Mouse (Mus musculus) lung, postnatal 0 days (tissue): Measurements from ENCODE around the gene Dcaf5.

Experiments used
- CTCF ChIP-seq: IDR thresholded peaks from 2 replicates; pipeline ENCODE4 v1.5.1; 2016; ENCODE audit warnings: antibody characterized with exemption, mild to moderate bottlenecking
- EP300 ChIP-seq: IDR thresholded peaks from 2 replicates; pipeline ENCODE4 v1.6.1; 2016; ENCODE audit warnings: antibody characterized with exemption, mild to moderate bottlenecking, control low read depth

DNA sequence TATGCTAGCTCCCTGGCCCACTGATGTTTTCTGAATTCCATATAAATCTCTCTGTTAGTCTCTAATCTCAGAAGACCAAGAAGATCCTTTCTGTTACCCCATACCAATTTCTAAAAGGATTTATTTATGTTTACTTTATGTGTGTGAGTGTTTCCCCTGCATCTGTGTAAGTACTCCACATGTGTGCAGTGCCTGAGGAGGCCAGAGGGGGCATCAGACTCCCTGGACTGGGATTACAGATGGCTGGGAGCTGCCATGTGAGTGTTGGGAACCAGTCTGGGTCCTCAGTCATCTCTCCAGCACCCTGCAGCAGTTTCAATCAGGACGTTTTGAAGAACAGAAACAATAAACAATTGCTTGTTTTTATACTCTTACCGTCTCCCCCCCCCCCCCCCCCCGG lies 47.0 kb upstream of the Dcaf5 start:
- no peak for TF ChIP-seq EP300
- TF ChIP-seq CTCF: 0 out of 2 replicates have a peak, but pooled peaks have one; percentile 8
